Mouse (Mus musculus): Measurements from ENCODE around the gene Atp2c2. TPM values are rescaled to one million over a fixed set of nuclear protein-coding genes. Genes with fewer than 3 reads are reported as not detected.

The Atp2c2 gene
- polyA plus RNA-seq, 1 experiment from 2014 or later, result 3.7 TPM

GRCm38 (mm10) chr8:119722348-119722747 is 22.5 kb downstream of the Atp2c2 start:
- Histone ChIP-seq H3K36me3 (ENCODE audit: control insufficient read depth, insufficient read depth, low read length) (no peaks in the 10 kb centered on the region), H3K9me3 (ENCODE audit: control insufficient read depth, low read depth, low read length) (no peaks in the 10 kb centered on the region), H3K27ac (ENCODE audit: low read length) (no peak overlapping the region), H3K4me1 (ENCODE audit: control insufficient read depth, insufficient read depth, low read length) (no peaks in the 10 kb centered on the region), H3K27me3 (ENCODE audit: control insufficient read depth, insufficient read depth, low read length) (no peaks in the 10 kb centered on the region), H3K4me3 (ENCODE audit: low read depth, low read length) (no peak overlapping the region), H3K4me2 (replicated peaks; ENCODE audit: low read depth, low read length) (no peak overlapping the region), H3K9ac (replicated peaks; ENCODE audit: low read depth, low read length) (no peak overlapping the region)
- WGBS, result 53% methylated on average over 6 of the region's 6 CpGs
- no peak for ATAC-seq (ENCODE audit: insufficient number of reproducible peaks, insufficient read depth, low FRiP score, low read depth)

GRCm38 (mm10) chr8:119723676-119724075 is 23.9 kb downstream of the Atp2c2 start:
- Histone ChIP-seq H3K27ac (ENCODE audit: low read length) (no peak overlapping the region), H3K27me3 (ENCODE audit: control insufficient read depth, insufficient read depth, low read length) (no peaks in the 10 kb centered on the region), H3K4me3 (ENCODE audit: low read depth, low read length) (no peak overlapping the region), H3K4me1 (ENCODE audit: control insufficient read depth, insufficient read depth, low read length) (no peaks in the 10 kb centered on the region), H3K36me3 (ENCODE audit: control insufficient read depth, insufficient read depth, low read length) (no peaks in the 10 kb centered on the region), H3K9me3 (ENCODE audit: control insufficient read depth, low read depth, low read length) (no peaks in the 10 kb centered on the region), H3K9ac (replicated peaks; ENCODE audit: low read depth, low read length) (no peak overlapping the region), H3K4me2 (replicated peaks; ENCODE audit: low read depth, low read length) (no peak overlapping the region)
- WGBS, result 67% methylated on average over 4 of the region's 4 CpGs
- no peak for ATAC-seq (ENCODE audit: insufficient number of reproducible peaks, insufficient read depth, low FRiP score, low read depth)

DNA sequence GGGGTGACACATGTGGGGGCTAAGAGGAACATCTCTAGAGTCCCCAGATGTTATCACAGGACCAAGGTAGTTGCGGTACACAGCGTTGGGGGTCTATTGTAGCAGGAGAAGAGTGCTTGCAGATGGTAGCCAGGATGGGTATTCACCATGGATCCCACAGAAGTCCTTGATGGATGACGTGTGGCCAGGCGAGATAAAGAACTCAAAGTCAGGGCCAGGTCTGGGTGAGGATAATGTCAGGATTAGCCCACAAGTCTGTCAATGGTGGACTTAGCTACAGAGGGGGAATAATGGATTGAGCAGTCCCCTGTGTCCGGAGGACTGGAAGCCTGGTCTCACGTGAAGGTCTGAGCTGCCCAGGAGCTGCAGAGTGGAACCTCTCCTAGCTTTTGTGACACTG is 24.8 kb downstream of the Atp2c2 start:
- no peak for ATAC-seq (ENCODE audit: insufficient number of reproducible peaks, insufficient read depth, low FRiP score, low read depth)
- H3K4me2 ChIP-seq (replicated peaks; ENCODE audit: low read depth, low read length), result no peak overlapping the region
- no peaks in the 10 kb centered on the region for H3K36me3 ChIP-seq (ENCODE audit: control insufficient read depth, insufficient read depth, low read length)
- no peak overlapping the region for H3K4me3 ChIP-seq (ENCODE audit: low read depth, low read length)
- H3K9ac ChIP-seq (replicated peaks; ENCODE audit: low read depth, low read length), result no peak overlapping the region
- H3K9me3 ChIP-seq (ENCODE audit: control insufficient read depth, low read depth, low read length), result no peaks in the 10 kb centered on the region
- no peak overlapping the region for H3K27ac ChIP-seq (ENCODE audit: low read length)
- no peaks in the 10 kb centered on the region for H3K4me1 ChIP-seq (ENCODE audit: control insufficient read depth, insufficient read depth, low read length)
- WGBS, result 78% methylated on average over 6 of the region's 6 CpGs
- H3K27me3 ChIP-seq (ENCODE audit: control insufficient read depth, insufficient read depth, low read length), result no peaks in the 10 kb centered on the region

DNA sequence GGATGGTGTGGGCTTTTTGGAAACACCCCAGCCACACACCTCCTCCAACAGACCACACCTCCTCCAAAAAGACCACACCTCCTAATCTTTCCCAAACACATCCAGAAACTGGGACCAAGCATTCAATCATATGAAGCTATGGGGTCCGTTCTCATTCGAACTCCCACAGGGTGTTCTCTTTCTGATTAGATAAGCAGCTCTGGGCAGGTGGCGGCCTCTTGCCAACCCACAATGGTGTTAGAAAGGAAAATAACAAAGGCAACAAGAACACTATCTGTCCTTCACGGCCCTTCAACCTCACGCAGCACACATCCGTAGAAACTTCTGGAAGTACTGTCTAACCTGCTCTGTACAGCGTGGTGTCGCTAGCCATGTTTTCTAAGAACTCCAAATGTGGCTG is 27.3 kb downstream of the Atp2c2 start:
- Histone ChIP-seq H3K27me3 (ENCODE audit: control insufficient read depth, insufficient read depth, low read length) (no peaks in the 10 kb centered on the region), H3K9me3 (ENCODE audit: control insufficient read depth, low read depth, low read length) (no peaks in the 10 kb centered on the region), H3K4me2 (replicated peaks; ENCODE audit: low read depth, low read length) (no peak overlapping the region), H3K4me1 (ENCODE audit: control insufficient read depth, insufficient read depth, low read length) (no peaks in the 10 kb centered on the region), H3K36me3 (ENCODE audit: control insufficient read depth, insufficient read depth, low read length) (no peaks in the 10 kb centered on the region), H3K9ac (replicated peaks; ENCODE audit: low read depth, low read length) (no peak overlapping the region), H3K27ac (ENCODE audit: low read length) (no peak overlapping the region), H3K4me3 (ENCODE audit: low read depth, low read length) (no peak overlapping the region)
- WGBS, result 84% methylated on average over 8 of the region's 8 CpGs
- ATAC-seq (ENCODE audit: insufficient number of reproducible peaks, insufficient read depth, low FRiP score, low read depth), result no peak

DNA sequence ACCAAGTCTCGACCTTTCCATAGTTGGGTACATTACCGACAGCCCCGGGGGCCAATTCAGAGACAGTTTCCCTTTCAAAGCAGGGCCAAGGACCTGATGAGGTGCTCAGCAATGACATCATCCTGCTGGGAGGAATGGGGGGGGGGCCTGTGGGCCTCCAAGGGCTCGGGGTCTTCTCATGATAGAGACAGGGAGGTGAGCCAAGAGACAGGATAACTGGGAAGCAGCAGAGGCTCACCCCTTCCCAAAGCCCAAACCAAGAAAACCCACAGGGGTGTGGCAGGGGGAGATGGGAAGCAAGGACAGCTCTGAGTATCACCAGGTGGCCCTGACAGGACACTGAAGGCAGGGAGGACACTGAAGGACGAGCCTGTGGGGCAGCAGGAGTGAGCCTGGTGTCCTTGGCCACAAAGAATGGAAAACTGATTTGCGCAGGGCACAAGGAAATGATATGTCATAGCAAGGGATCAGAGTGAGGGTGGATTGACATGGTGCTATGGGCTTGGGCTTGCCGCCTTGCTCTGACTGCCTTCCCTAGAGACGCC is 28.6 kb downstream of the Atp2c2 start:
- H3K27ac ChIP-seq (ENCODE audit: low read length), result no peak overlapping the region
- 81% methylated on average over 8 of the region's 8 CpGs for WGBS
- H3K9me3 ChIP-seq (ENCODE audit: control insufficient read depth, low read depth, low read length), result no peaks in the 10 kb centered on the region
- no peaks in the 10 kb centered on the region for H3K27me3 ChIP-seq (ENCODE audit: control insufficient read depth, insufficient read depth, low read length)
- no peak for ATAC-seq (ENCODE audit: insufficient number of reproducible peaks, insufficient read depth, low FRiP score, low read depth)
- H3K4me2 ChIP-seq (replicated peaks; ENCODE audit: low read depth, low read length), result no peak overlapping the region
- H3K4me3 ChIP-seq (ENCODE audit: low read depth, low read length), result no peak overlapping the region
- no peaks in the 10 kb centered on the region for H3K4me1 ChIP-seq (ENCODE audit: control insufficient read depth, insufficient read depth, low read length)
- H3K36me3 ChIP-seq (ENCODE audit: control insufficient read depth, insufficient read depth, low read length), result no peaks in the 10 kb centered on the region
- no peak overlapping the region for H3K9ac ChIP-seq (replicated peaks; ENCODE audit: low read depth, low read length)

- no peak overlapping the region for H3K9ac ChIP-seq (replicated peaks; ENCODE audit: low read depth, low read length)
- H3K4me3 ChIP-seq (ENCODE audit: low read depth, low read length), result no peak overlapping the region
- WGBS, result 74% methylated on average over 13 of the region's 13 CpGs
- H3K27me3 ChIP-seq (ENCODE audit: control insufficient read depth, insufficient read depth, low read length), result no peaks in the 10 kb centered on the region
- no peak overlapping the region for H3K4me2 ChIP-seq (replicated peaks; ENCODE audit: low read depth, low read length)
- no peaks in the 10 kb centered on the region for H3K9me3 ChIP-seq (ENCODE audit: control insufficient read depth, low read depth, low read length)
- no peak for ATAC-seq (ENCODE audit: insufficient number of reproducible peaks, insufficient read depth, low FRiP score, low read depth)
- no peaks in the 10 kb centered on the region for H3K4me1 ChIP-seq (ENCODE audit: control insufficient read depth, insufficient read depth, low read length)
- no peak overlapping the region for H3K27ac ChIP-seq (ENCODE audit: low read length)
- H3K36me3 ChIP-seq (ENCODE audit: control insufficient read depth, insufficient read depth, low read length), result no peaks in the 10 kb centered on the region
These were observed 32.3 kb downstream of the Atp2c2 start for GRCm38 (mm10) chr8:119732072-119732471.

GRCm38 (mm10) chr8:119736348-119736917 is 36.6 kb downstream of the Atp2c2 start:
- Histone ChIP-seq H3K4me3 (ENCODE audit: low read depth, low read length) (no peak overlapping the region), H3K9me3 (ENCODE audit: control insufficient read depth, low read depth, low read length) (no peaks in the 10 kb centered on the region), H3K27me3 (ENCODE audit: control insufficient read depth, insufficient read depth, low read length) (no peaks in the 10 kb centered on the region), H3K36me3 (ENCODE audit: control insufficient read depth, insufficient read depth, low read length) (no peaks in the 10 kb centered on the region), H3K9ac (replicated peaks; ENCODE audit: low read depth, low read length) (no peak overlapping the region), H3K4me2 (replicated peaks; ENCODE audit: low read depth, low read length) (no peak overlapping the region), H3K27ac (ENCODE audit: low read length) (no peak overlapping the region), H3K4me1 (ENCODE audit: control insufficient read depth, insufficient read depth, low read length) (0 out of 2 replicates have a peak, but pooled peaks cover 2% of the 10 kb centered on the region)
- ATAC-seq (ENCODE audit: insufficient number of reproducible peaks, insufficient read depth, low FRiP score, low read depth), result no peak
- WGBS, result 77% methylated on average over 10 of the region's 10 CpGs

DNA sequence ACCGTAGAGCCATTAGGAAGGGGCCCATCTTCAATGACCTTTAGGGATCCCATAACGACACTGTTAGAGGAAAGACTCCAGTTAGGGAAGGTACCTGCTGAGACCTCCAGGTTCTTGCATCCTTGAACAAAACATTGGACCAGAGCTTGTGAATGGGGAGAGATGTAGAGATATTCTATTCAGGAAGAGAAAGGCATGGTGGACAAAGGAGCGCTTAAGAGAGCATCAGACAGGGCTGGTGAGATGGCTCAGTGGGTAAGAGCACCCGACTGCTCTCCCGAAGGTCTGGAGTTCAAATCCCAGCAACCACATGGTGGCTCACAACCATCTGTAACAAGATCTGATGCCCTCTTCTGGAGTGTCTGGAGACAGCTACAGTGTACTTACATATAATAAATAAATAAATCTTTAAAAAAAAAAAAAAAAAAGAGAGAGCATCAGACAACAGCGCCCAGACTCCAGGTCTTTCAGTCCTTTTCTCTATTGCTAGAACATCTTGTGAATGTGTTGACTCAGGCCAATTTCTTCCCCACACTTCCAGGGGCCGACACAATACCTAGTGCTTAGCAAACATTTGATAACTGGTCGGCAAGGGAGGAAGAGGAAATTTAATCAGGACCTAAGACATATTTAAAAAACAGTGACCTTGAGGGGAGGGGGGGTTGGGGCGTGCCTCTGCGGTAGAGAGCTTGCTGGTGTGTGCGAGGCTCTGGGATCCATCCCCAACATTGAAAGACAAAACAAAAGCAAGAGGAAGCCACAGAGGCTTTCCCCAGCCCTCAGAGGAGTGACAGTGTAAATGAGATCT is 37.5 kb downstream of the Atp2c2 start:
- no peaks in the 10 kb centered on the region for H3K36me3 ChIP-seq (ENCODE audit: control insufficient read depth, insufficient read depth, low read length)
- H3K27ac ChIP-seq (ENCODE audit: low read length), result no peak overlapping the region
- no peak overlapping the region for H3K4me3 ChIP-seq (ENCODE audit: low read depth, low read length)
- WGBS, result 72% methylated on average over 11 of the region's 11 CpGs
- ATAC-seq (ENCODE audit: insufficient number of reproducible peaks, insufficient read depth, low FRiP score, low read depth), result no peak
- H3K9me3 ChIP-seq (ENCODE audit: control insufficient read depth, low read depth, low read length), result no peaks in the 10 kb centered on the region
- H3K4me1 ChIP-seq (ENCODE audit: control insufficient read depth, insufficient read depth, low read length), result 0 out of 2 replicates have a peak, but pooled peaks cover 2% of the 10 kb centered on the region
- no peak overlapping the region for H3K4me2 ChIP-seq (replicated peaks; ENCODE audit: low read depth, low read length)
- no peaks in the 10 kb centered on the region for H3K27me3 ChIP-seq (ENCODE audit: control insufficient read depth, insufficient read depth, low read length)
- no peak overlapping the region for H3K9ac ChIP-seq (replicated peaks; ENCODE audit: low read depth, low read length)

All from stomach, embryonic 14.5 days (tissue).